Mouse (Mus musculus): ENCODE measurements around the gene Mbd3. TPM values are rescaled to one million over a fixed set of nuclear protein-coding genes. Genes with fewer than 3 reads are reported as not detected.

Gene Mbd3
- total and polyA plus RNA-seq, 2 experiments: 21.1 to 73.5 TPM

DNA sequence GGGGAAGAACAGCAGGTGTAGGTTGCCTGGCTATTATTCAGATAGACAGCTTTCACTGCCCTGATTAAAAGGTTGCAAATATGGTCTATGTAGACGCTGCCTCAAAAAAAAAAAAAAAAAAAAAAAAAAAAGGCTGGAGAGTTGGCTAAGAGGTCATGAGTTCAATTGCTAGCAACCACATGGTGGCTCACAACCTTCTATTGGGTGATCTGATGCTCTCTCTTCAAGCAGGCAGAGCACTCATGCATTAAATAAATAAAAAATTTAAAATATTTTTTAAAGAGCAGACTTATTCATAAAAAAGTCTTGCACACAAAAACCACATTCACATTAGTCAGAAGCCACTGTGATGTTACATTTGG is 1.2 kb downstream of the Mbd3 start:
- 3% methylated on average over 1 of the region's 1 CpGs for WGBS
- H3K9ac ChIP-seq (ENCODE audit: low read depth, low read length): peak overlapping the region; percentile 74
- peak overlapping the region; percentile 75 for H3K27ac ChIP-seq (replicated peaks; ENCODE audit: insufficient read depth, low read depth, low read length)
- no peak for TF ChIP-seq POLR2A (IDR thresholded peaks at IDR 0.05; ENCODE audit: extremely low read depth, insufficient read depth, low read length)
- TF ChIP-seq CTCF (IDR thresholded peaks at IDR 0.05; ENCODE audit: low read depth, low read length): no peak
- H3K27me3 ChIP-seq (ENCODE audit: control insufficient read depth, insufficient read depth, low read length): no peaks in the 10 kb centered on the region
- peak; percentile 54 for DNase-seq (ENCODE audit: extremely low read depth, low read depth, low spot score)
- peaks cover 8% of the 10 kb centered on the region for H3K79me2 ChIP-seq (ENCODE audit: control insufficient read depth, insufficient read depth, low read length)
- H3K36me3 ChIP-seq (ENCODE audit: control insufficient read depth, insufficient read depth, low read length): peaks cover 9% of the 10 kb centered on the region; the same call in 1 of the 2 replicates
- peaks cover 11% of the 10 kb centered on the region for H3K4me1 ChIP-seq (ENCODE audit: control insufficient read depth, insufficient read depth, low read length)
- H3K4me3 ChIP-seq (ENCODE audit: insufficient read depth, low read depth, low read length): peak overlapping the region; percentile 62

DNA sequence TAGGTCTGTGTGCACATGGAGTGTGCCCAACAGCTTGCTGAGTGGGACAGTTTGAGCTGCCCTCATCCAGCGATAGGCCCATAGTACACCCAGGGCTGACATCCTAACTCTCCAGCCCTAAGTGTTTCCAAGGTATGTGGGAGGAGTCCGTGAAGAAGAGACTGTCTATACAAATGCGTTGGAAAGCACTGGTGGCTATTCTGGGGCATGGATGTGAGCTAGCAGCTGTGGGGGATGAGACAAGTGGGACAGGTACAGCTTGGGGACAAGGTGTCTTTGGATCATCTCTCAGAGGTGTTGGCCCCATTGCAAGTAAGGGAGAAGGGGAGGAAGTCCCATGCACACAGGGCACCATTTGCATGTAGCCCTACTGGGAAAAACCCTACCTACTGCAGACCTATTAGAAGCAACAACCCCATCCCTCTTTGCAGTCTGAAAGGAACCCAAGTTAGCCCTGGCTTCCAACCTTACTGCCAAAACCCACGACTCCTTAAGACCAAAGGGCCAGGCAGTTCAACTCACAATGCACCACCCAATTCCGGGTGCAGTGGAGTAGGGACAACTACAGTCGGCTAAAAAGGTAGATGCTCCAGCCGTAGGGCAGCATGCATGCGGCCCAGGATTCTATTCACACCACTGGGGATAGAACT is 1.7 kb downstream of the Mbd3 start:
- Histone ChIP-seq H3K4me3 (ENCODE audit: insufficient read depth, low read depth, low read length) (no peak overlapping the region), H3K27me3 (ENCODE audit: control insufficient read depth, insufficient read depth, low read length) (no peaks in the 10 kb centered on the region), H3K4me1 (ENCODE audit: control insufficient read depth, insufficient read depth, low read length) (peaks cover 11% of the 10 kb centered on the region), H3K9ac (ENCODE audit: low read depth, low read length) (peak overlapping the region; percentile 23; the same call in 1 of the 2 replicates), H3K27ac (replicated peaks; ENCODE audit: insufficient read depth, low read depth, low read length) (no peak overlapping the region), H3K36me3 (ENCODE audit: control insufficient read depth, insufficient read depth, low read length) (peaks cover 7% of the 10 kb centered on the region; the same call in 1 of the 2 replicates), H3K79me2 (ENCODE audit: control insufficient read depth, insufficient read depth, low read length) (peaks cover 8% of the 10 kb centered on the region)
- no peak for TF ChIP-seq CTCF (IDR thresholded peaks at IDR 0.05; ENCODE audit: low read depth, low read length)
- no peak for TF ChIP-seq POLR2A (IDR thresholded peaks at IDR 0.05; ENCODE audit: extremely low read depth, insufficient read depth, low read length)
- DNase-seq (ENCODE audit: extremely low read depth, low read depth, low spot score): no peak
- 49% methylated on average over 8 of the region's 8 CpGs for WGBS

DNA sequence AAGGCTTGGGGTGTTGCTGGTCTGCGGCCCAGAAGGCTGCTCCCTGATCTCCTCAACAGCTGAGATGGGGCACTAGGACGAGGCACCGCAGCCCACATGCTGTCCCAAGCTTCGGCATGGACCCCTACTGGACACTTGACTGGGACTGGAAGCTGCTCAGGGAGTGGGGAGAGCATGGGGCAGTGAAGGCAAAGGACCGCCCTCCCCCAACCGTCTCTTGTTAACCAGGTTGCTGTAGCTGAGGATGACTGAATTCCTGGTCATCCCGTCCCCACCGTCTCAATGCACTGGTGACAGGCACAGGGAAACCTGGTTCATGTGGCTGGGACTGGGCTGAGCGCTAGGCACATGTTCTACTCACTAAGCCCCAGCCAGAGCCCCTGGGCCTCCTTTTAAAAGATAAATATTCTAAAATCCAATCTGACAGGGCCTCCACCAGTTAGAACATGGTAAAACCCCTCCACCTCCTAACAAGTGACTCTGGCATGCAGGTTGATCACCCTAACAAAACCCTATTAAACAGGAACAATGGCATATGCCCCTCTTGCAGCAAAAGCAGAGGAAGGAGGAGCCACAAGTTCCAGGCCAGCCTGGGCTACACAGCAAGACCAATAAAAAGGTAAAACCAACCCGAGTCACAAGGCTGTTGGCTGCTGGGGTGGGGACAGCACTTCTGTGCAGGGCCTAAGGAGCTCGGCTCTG is 2.4 kb downstream of the Mbd3 start:
- 93% methylated on average over 11 of the region's 11 CpGs for WGBS
- H3K4me1 ChIP-seq (ENCODE audit: control insufficient read depth, insufficient read depth, low read length): peaks cover 11% of the 10 kb centered on the region
- no peak overlapping the region for H3K4me3 ChIP-seq (ENCODE audit: insufficient read depth, low read depth, low read length)

DNA sequence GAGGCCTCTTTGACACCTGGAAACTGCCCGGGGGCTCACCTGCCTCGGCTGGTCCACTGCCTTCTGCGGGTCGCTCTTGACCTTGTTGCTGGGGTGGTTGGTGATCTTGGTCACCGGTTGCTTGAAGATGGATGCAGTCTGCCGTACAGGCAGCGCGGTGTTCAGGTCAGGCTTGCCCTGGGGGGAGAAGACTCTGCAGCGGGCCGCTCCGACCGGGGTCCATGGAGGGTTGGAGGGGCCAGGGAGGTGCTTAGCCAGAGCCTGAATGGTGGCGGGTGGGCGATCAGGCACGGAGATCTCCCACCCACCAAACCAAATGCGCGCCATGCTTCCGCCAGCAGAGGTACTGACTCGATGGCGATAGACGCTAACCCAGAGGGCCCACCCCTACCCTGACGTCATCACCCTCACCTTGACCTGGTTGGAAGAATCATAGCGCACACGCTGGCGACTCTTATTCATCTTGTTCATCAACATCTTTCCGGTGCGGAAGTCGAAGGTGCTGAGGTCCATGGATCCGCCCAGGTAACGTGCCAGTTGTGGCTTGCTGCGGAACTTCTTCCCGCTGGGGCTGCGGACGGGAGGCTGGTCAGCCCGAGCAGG is 4.2 kb downstream of the Mbd3 start:
- TF ChIP-seq CTCF (IDR thresholded peaks at IDR 0.05; ENCODE audit: low read depth, low read length) (no peak), POLR2A (IDR thresholded peaks at IDR 0.05; ENCODE audit: extremely low read depth, insufficient read depth, low read length) (no peak)
- Histone ChIP-seq H3K4me3 (ENCODE audit: insufficient read depth, low read depth, low read length) (no peak overlapping the region), H3K36me3 (ENCODE audit: control insufficient read depth, insufficient read depth, low read length) (peaks cover 4% of the 10 kb centered on the region; the same call in 1 of the 2 replicates), H3K4me1 (ENCODE audit: control insufficient read depth, insufficient read depth, low read length) (peaks cover 8% of the 10 kb centered on the region), H3K79me2 (ENCODE audit: control insufficient read depth, insufficient read depth, low read length) (peaks cover 8% of the 10 kb centered on the region), H3K9ac (ENCODE audit: low read depth, low read length) (no peak overlapping the region), H3K27ac (replicated peaks; ENCODE audit: insufficient read depth, low read depth, low read length) (no peak overlapping the region), H3K27me3 (ENCODE audit: control insufficient read depth, insufficient read depth, low read length) (no peaks in the 10 kb centered on the region)
- 97% methylated on average over 35 of the region's 35 CpGs for WGBS
- DNase-seq (ENCODE audit: extremely low read depth, low read depth, low spot score): no peak

More for the DNA sequence above, 2.4 kb downstream of the Mbd3 start:
- TF ChIP-seq POLR2A (IDR thresholded peaks at IDR 0.05; ENCODE audit: extremely low read depth, insufficient read depth, low read length): no peak
- TF ChIP-seq CTCF (IDR thresholded peaks at IDR 0.05; ENCODE audit: low read depth, low read length): no peak
- Histone ChIP-seq H3K27ac (replicated peaks; ENCODE audit: insufficient read depth, low read depth, low read length) (no peak overlapping the region), H3K36me3 (ENCODE audit: control insufficient read depth, insufficient read depth, low read length) (peaks cover 4% of the 10 kb centered on the region; the same call in 1 of the 2 replicates), H3K9ac (ENCODE audit: low read depth, low read length) (no peak overlapping the region), H3K79me2 (ENCODE audit: control insufficient read depth, insufficient read depth, low read length) (peaks cover 8% of the 10 kb centered on the region), H3K27me3 (ENCODE audit: control insufficient read depth, insufficient read depth, low read length) (no peaks in the 10 kb centered on the region)
- no peak for DNase-seq (ENCODE audit: extremely low read depth, low read depth, low spot score)

DNA sequence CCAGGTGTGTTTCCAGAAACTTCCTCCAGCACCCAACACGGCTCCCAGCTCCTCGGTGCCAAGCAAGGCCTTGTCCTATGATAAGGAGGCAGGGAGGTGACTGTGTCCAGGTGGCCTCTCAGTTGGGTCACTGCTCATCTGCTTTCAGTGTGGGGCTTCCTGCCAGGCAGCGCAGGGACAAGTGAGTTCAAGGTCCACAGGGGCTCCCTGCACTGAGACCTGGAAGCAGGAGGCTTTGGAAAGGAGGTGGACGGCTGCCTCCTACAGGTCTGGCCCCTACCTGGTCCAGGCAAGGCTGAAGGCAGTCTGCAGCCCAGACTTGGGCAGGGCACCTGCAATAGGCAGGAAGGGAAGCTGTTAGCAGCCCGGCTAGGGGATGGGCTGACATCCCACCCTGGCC is 6.7 kb downstream of the Mbd3 start:
- WGBS: 58% methylated on average over 5 of the region's 5 CpGs
- no peak overlapping the region for H3K9ac ChIP-seq (ENCODE audit: low read depth, low read length)
- H3K79me2 ChIP-seq (ENCODE audit: control insufficient read depth, insufficient read depth, low read length): peaks cover 5% of the 10 kb centered on the region
- peaks cover 4% of the 10 kb centered on the region; the same call in 1 of the 2 replicates for H3K36me3 ChIP-seq (ENCODE audit: control insufficient read depth, insufficient read depth, low read length)
- H3K27me3 ChIP-seq (ENCODE audit: control insufficient read depth, insufficient read depth, low read length): no peaks in the 10 kb centered on the region
- no peak overlapping the region for H3K4me3 ChIP-seq (ENCODE audit: insufficient read depth, low read depth, low read length)
- H3K4me1 ChIP-seq (ENCODE audit: control insufficient read depth, insufficient read depth, low read length): peaks cover 9% of the 10 kb centered on the region
- DNase-seq (ENCODE audit: extremely low read depth, low read depth, low spot score): peak; percentile 71
- H3K27ac ChIP-seq (replicated peaks; ENCODE audit: insufficient read depth, low read depth, low read length): no peak overlapping the region
- TF ChIP-seq CTCF (IDR thresholded peaks at IDR 0.05; ENCODE audit: low read depth, low read length) (no peak), POLR2A (IDR thresholded peaks at IDR 0.05; ENCODE audit: extremely low read depth, insufficient read depth, low read length) (no peak)

Measured in liver, adult 2 months (tissue).